Mouse (Mus musculus) MEL (cell line): Measurements from ENCODE around the gene Gm28047.

Experiments
- CTCF ChIP-seq, 3 experiments: IDR thresholded peaks in 2 of 3; conservative IDR thresholded peaks in 1 of 3; 2 replicates each; pipeline ENCODE4 v1.5.1; 2011 to 2012; ENCODE audit warnings: low read length in 3 of 3, low read depth in 2 of 3, mild to moderate bottlenecking in 2 of 3, improper control_type of control experiment in 1 of 3, inconsistent platforms in 1 of 3, mixed read lengths in 1 of 3, moderate library complexity in 1 of 3; ENCODE audit not compliant: control insufficient read depth in 1 of 3, insufficient read depth in 1 of 3, poor library complexity in 1 of 3, severe bottlenecking in 1 of 3
- E2F4 ChIP-seq: IDR thresholded peaks from 2 replicates; pipeline ENCODE4 v1.6.1; 2011; ENCODE audit warnings: low read depth, low read length, improper control_type of control experiment, borderline replicate concordance
- EP300 ChIP-seq, 2 experiments: IDR thresholded peaks; 2 replicates each; pipeline ENCODE4 v1.6.1; 2011; ENCODE audit warnings: improper control_type of control experiment in 2 of 2, low read length in 2 of 2, low read depth in 1 of 2, mild to moderate bottlenecking in 1 of 2
- ETS1 ChIP-seq: IDR thresholded peaks from 2 replicates; pipeline ENCODE4 v1.6.1; 2012; ENCODE audit warnings: low read depth, mild to moderate bottlenecking, inconsistent platforms, low read length, improper control_type of control experiment, moderate library complexity
- MAFK ChIP-seq: IDR thresholded peaks from 2 replicates; pipeline ENCODE4 v1.6.1; 2011; ENCODE audit warnings: low read depth, mild to moderate bottlenecking, low read length, improper control_type of control experiment, borderline replicate concordance
- MAZ ChIP-seq: IDR thresholded peaks from 2 replicates; pipeline ENCODE4 v1.6.1; 2012; ENCODE audit warnings: low read depth, mild to moderate bottlenecking, inconsistent platforms, low read length, improper control_type of control experiment
- POLR2A ChIP-seq, 2 experiments: IDR thresholded peaks; 2 replicates each; pipeline ENCODE4 v1.6.1; 2011 to 2012; ENCODE audit warnings: low read length in 2 of 2, mild to moderate bottlenecking in 2 of 2, control low read depth in 1 of 2, improper control_type of control experiment in 1 of 2, low read depth in 1 of 2, moderate library complexity in 1 of 2; ENCODE audit not compliant: control insufficient read depth in 1 of 2, insufficient read depth in 1 of 2, poor library complexity in 1 of 2
- TAL1 ChIP-seq: IDR thresholded peaks from 2 replicates; pipeline ENCODE4 v1.6.1; 2012; ENCODE audit warnings: mild to moderate bottlenecking, inconsistent platforms, low read length, moderate library complexity, mixed read lengths
- TBP ChIP-seq: IDR thresholded peaks from 2 replicates; pipeline ENCODE4 v1.8.0; 2011; ENCODE audit warnings: low read depth, low read length, improper control_type of control experiment
- TCF12 ChIP-seq: IDR thresholded peaks from 2 replicates; pipeline ENCODE4 v1.6.1; 2014; ENCODE audit warnings: low read depth, mild to moderate bottlenecking, inconsistent platforms, low read length, improper control_type of control experiment, moderate library complexity
- USF1 ChIP-seq: IDR thresholded peaks from 2 replicates; pipeline ENCODE4 v1.6.1; 2014; ENCODE audit warnings: low read depth, mild to moderate bottlenecking, inconsistent platforms, low read length, improper control_type of control experiment, moderate library complexity

DNA sequence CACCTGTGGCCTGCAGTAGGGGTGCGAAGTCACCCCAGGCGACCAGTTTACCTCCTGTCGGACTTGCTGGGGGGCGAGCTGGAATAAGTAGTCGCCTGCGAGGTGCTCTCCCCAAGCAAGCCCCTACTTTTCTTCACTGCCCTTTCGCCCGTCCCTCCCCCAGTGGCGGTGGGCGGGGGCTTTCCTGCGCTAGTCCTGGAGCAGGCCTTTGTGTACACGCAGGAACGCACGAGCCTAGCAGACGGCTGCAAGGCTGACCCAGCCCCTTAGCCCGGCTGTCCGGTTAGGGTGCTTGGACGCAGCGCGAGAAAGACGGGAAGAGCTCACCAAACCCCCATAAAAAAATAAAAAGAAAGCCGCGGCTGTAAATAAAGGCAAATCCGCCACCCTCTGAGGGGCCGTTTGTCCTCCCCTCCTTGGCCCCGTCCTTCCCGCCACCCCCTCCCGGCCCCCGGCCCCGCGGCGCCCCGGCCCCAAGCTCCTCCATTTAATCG is 46.9 kb upstream of the Gm28047 start:
- TF ChIP-seq CTCF (IDR thresholded peaks at IDR 0.05 in 2 of 3, conservative IDR thresholded peaks at IDR 0.05 in 1 of 3; ENCODE audit: control insufficient read depth in 1 of 3, insufficient read depth in 1 of 3, low read depth in 2 of 3, low read length in 3 of 3, poor library complexity in 1 of 3, severe bottlenecking in 1 of 3) (no peak), TCF12 (no peak), TBP (no peak), POLR2A (IDR thresholded peaks at IDR 0.05; ENCODE audit: control insufficient read depth in 1 of 2, insufficient read depth in 1 of 2, low read depth in 1 of 2, low read length in 2 of 2, poor library complexity in 1 of 2) (0 out of 4 replicates have a peak, but pooled peaks of 1 of the 2 experiments have one; percentile 2), EP300 (IDR thresholded peaks at IDR 0.05; ENCODE audit: low read depth in 1 of 2, low read length in 2 of 2) (no peak), MAFK (no peak), TAL1 (no peak), ETS1 (no peak), USF1 (no peak), MAZ (no peak), E2F4 (no peak)
